Mouse (Mus musculus) lung, postnatal 0 days (tissue): ENCODE results near the gene Crebbp. TPM values are rescaled to one million over a fixed set of nuclear protein-coding genes. Genes with fewer than 3 reads are reported as not detected.

Experiments used
- ATAC-seq: fragments of 200-750 bp; cut with Nextera tagmentation; 2 replicates; pipeline ENCODE4 v1.8.0; 2017; ENCODE audit warnings: moderate library complexity
- DNase-seq: peaks from one replicate; pipeline ENCODE4 v3.0.0-alpha.2; 2016; ENCODE audit warnings: low spot score
- H3K27ac ChIP-seq: fragments of 300-500 bp; sonication (generic); 2 replicates; pipeline ENCODE4 v1.5.1; 2014; ENCODE audit warnings: antibody characterized with exemption, mild to moderate bottlenecking, low read length, mixed read lengths
- H3K27me3 ChIP-seq: fragments of 300-500 bp; sonication (generic); replicated peaks from 2 replicates; pipeline ENCODE4 v1.6.1; 2014; ENCODE audit warnings: low read length, mixed read lengths; ENCODE audit not compliant: insufficient read depth
- H3K36me3 ChIP-seq: fragments of 300-500 bp; sonication (generic); 2 replicates; pipeline ENCODE4 v1.6.1; 2014; ENCODE audit warnings: low read length, mixed read lengths; ENCODE audit not compliant: insufficient read depth
- H3K4me1 ChIP-seq: fragments of 300-500 bp; sonication (generic); 2 replicates; pipeline ENCODE4 v1.6.1; 2014; ENCODE audit warnings: antibody characterized with exemption, low read depth, low read length, mixed read lengths; ENCODE audit not compliant: insufficient read depth
- H3K4me2 ChIP-seq: fragments of 300-500 bp; sonication (generic); replicated peaks from 2 replicates; pipeline ENCODE4 v1.6.1; 2014; ENCODE audit warnings: low read depth, mild to moderate bottlenecking, low read length, moderate library complexity, mixed read lengths
- H3K4me3 ChIP-seq: fragments of 300-500 bp; sonication (generic); 2 replicates; pipeline ENCODE4 v1.5.1; 2014; ENCODE audit warnings: low read depth, low read length
- H3K9ac ChIP-seq: fragments of 300-500 bp; sonication (generic); replicated peaks from 2 replicates; pipeline ENCODE4 v1.6.1; 2014; ENCODE audit warnings: low read depth, mild to moderate bottlenecking
- H3K9me3 ChIP-seq: fragments of 300-500 bp; sonication (generic); 2 replicates; pipeline ENCODE4 v1.6.1; 2016; ENCODE audit warnings: low read length, mixed read lengths
- CTCF ChIP-seq: IDR thresholded peaks from 2 replicates; pipeline ENCODE4 v1.5.1; 2016; ENCODE audit warnings: antibody characterized with exemption, mild to moderate bottlenecking
- EP300 ChIP-seq: IDR thresholded peaks from 2 replicates; pipeline ENCODE4 v1.6.1; 2016; ENCODE audit warnings: antibody characterized with exemption, mild to moderate bottlenecking, control low read depth
- WGBS: fragments of 180-500 bp; shearing (Covaris S2); extraction: QIAGEN DNeasy Blood & Tissue Kit; methylation state at CpG from one replicate; pipeline ENCODE4 v1.1.7; 2014; 5-methylcytosine and 5-hydroxymethylcytosine counted together
- polyA plus RNA-seq: library from polyadenylated mRNA; unstranded; fragments of >200 nt; fragmentation: Nextera tagmentation; extraction: Ambion mirVana; gene quantifications from 2 replicates; pipeline ENCODE4 v1.2.1, GENCODE M21; 2015

Crebbp gene
- polyA plus RNA-seq, 1 experiment from 2014 or later: 24.7 TPM

DNA sequence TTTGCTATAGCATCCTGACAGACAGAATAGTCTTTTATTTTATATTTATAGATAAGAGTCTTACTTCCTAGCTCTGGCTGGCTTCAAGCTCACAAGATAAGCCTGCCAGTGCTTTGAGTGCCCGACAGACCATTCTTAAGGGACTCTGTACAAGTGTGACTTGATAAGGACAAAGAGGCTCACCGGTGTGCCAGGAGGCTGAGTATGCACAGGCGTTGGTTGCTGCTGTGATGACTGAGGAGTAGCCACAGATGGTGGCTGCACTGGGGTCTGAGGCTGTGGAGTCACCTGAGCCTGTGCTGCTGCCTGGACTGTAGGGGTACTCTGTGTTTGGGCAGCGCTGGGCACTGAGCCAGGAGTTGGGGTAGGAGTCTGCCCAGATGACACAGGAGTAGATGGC is 96.7 kb downstream of the Crebbp start:
- TF ChIP-seq CTCF (no peak), EP300 (no peak)
- DNase-seq (no peak), ATAC-seq (no peak)
- Histone ChIP-seq H3K9ac (no peak overlapping the region), H3K4me1 (no peaks in the 10 kb centered on the region), H3K27ac (no peak overlapping the region), H3K4me3 (no peak overlapping the region), H3K4me2 (no peak overlapping the region), H3K36me3 (peaks cover 47% of the 10 kb centered on the region), H3K9me3 (no peaks in the 10 kb centered on the region), H3K27me3 (no peaks in the 10 kb centered on the region)
- WGBS: 70% methylated on average over 4 of the region's 4 CpGs

GRCm38 (mm10) chr16:4100374-4100773 is 113.4 kb downstream of the Crebbp start:
- Histone ChIP-seq H3K4me3 (no peak overlapping the region), H3K27ac (no peak overlapping the region), H3K4me1 (no peaks in the 10 kb centered on the region), H3K36me3 (peaks cover 32% of the 10 kb centered on the region), H3K9ac (no peak overlapping the region), H3K4me2 (no peak overlapping the region), H3K9me3 (no peaks in the 10 kb centered on the region), H3K27me3 (no peaks in the 10 kb centered on the region)
- 92% methylated on average over 2 of the region's 2 CpGs for WGBS
- ATAC-seq: no peak
- TF ChIP-seq CTCF (no peak), EP300 (no peak)
- DNase-seq: no peak

GRCm38 (mm10) chr16:4097521-4097920 is 116.3 kb downstream of the Crebbp start:
- WGBS: 100% methylated on average over 1 of the region's 1 CpGs
- H3K27me3 ChIP-seq: no peaks in the 10 kb centered on the region
- no peak overlapping the region for H3K4me3 ChIP-seq
- TF ChIP-seq EP300 (no peak), CTCF (no peak)
- no peak overlapping the region for H3K27ac ChIP-seq
- H3K9ac ChIP-seq: no peak overlapping the region
- DNase-seq (no peak), ATAC-seq (no peak)
- no peaks in the 10 kb centered on the region for H3K9me3 ChIP-seq
- H3K4me1 ChIP-seq: no peaks in the 10 kb centered on the region
- no peak overlapping the region for H3K4me2 ChIP-seq
- peaks cover 57% of the 10 kb centered on the region for H3K36me3 ChIP-seq

GRCm38 (mm10) chr16:4096898-4097297 is 116.9 kb downstream of the Crebbp start:
- TF ChIP-seq EP300: no peak
- no peak for TF ChIP-seq CTCF
- no peak for ATAC-seq
- H3K9me3 ChIP-seq: no peaks in the 10 kb centered on the region
- H3K4me3 ChIP-seq: no peak overlapping the region
- H3K4me2 ChIP-seq: no peak overlapping the region
- no peaks in the 10 kb centered on the region for H3K4me1 ChIP-seq
- no peak overlapping the region for H3K27ac ChIP-seq
- no peak overlapping the region for H3K9ac ChIP-seq
- no peaks in the 10 kb centered on the region for H3K27me3 ChIP-seq
- no peak for DNase-seq
- peaks cover 57% of the 10 kb centered on the region for H3K36me3 ChIP-seq

DNA sequence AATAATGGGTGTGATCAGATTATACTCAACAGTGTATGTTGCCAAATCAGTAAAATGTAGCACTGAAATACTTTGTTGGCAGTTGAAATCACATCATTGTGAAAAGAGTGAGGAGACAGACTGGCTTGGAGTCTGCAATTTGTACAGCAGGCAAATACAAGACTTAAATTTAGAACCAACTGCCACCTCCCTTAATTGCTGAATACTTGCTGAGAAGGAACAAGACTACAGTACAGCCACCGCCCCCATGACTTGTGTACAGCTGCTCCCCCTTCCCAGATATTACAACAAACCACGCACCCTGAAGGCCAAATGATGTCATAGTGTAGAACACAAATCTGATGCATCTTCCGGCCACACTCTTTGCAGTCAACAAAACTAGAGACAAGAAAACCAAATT is 117.7 kb downstream of the Crebbp start:
- 91% methylated on average over 3 of the region's 3 CpGs for WGBS
- Histone ChIP-seq H3K4me2 (no peak overlapping the region), H3K4me3 (no peak overlapping the region), H3K9me3 (no peaks in the 10 kb centered on the region), H3K27me3 (no peaks in the 10 kb centered on the region), H3K9ac (no peak overlapping the region), H3K36me3 (peaks cover 61% of the 10 kb centered on the region), H3K4me1 (no peaks in the 10 kb centered on the region), H3K27ac (no peak overlapping the region)
- DNase-seq (no peak), ATAC-seq (no peak)
- no peak for TF ChIP-seq CTCF
- TF ChIP-seq EP300: no peak

- Histone ChIP-seq H3K27me3 (no peaks in the 10 kb centered on the region), H3K4me2 (no peak overlapping the region), H3K36me3 (peaks cover 43% of the 10 kb centered on the region), H3K9ac (no peak overlapping the region), H3K27ac (no peak overlapping the region), H3K4me3 (no peak overlapping the region), H3K9me3 (no peaks in the 10 kb centered on the region), H3K4me1 (no peaks in the 10 kb centered on the region)
- ATAC-seq (no peak), DNase-seq (no peak)
- WGBS: 95% methylated on average over 8 of the region's 8 CpGs
- TF ChIP-seq EP300 (no peak), CTCF (no peak)
Measured at GRCm38 (mm10) chr16:4087214-4087913, 126.4 kb downstream of the Crebbp start.
